Mouse (Mus musculus): ENCODE results near the gene Rab24.

DNA sequence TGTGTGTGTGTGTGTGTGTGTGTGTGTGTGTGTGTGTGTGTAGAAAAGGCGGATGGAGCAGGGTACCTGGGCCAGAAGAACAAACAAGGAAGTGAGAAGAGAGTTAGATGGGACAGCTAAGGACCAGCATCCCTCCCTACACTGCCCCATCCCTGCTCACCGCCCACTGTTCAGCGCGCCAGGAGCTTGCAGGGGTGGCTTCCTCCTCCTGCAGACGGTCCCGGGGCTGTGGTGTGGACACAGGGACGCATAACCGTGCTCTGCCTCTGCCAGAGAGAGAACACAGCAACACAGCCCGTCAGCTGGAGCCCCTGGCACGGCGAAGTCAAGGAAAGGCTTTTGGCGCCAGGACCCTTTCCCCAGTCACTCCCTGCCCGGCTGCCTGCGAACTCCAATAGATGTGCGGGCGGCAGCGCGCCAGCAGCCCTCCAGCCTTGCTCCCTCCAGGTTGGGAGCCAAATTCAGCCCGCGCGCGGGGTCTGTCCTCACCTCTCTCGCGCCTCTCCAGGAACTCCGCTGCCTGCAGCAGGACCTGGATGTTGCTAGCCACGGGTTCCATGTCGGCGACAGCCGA lies 7.5 kb upstream of the Rab24 start:
- TF ChIP-seq POLR2A (IDR thresholded peaks at IDR 0.05; ENCODE audit: low read depth, low read length) (no peak), CTCF (IDR thresholded peaks at IDR 0.05; ENCODE audit: extremely low read depth, insufficient read length, insufficient replicate concordance, low read depth, low read length) (no peak)
